Mouse (Mus musculus): ENCODE results near the gene Mtmr11.

- TF ChIP-seq POLR2A (IDR thresholded peaks at IDR 0.05; ENCODE audit: extremely low read depth, insufficient read depth, low read length) (no peak), CTCF (IDR thresholded peaks at IDR 0.05; ENCODE audit: extremely low read depth, insufficient read depth, low read length) (no peak)
These were observed 37.9 kb downstream of the Mtmr11 start for GRCm38 (mm10) chr3:96199731-96200130.
